Mouse (Mus musculus) naive thymus-derived CD4-positive, alpha-beta T cell, adult 2 months (primary cell): ENCODE measurements around the gene March1.
"Not testable (repeated sequence)": the region's sequence is repeated elsewhere in the genome, so short reads cannot be mapped to it uniquely, and the experiment has no call there.

Experiments used
- DNase-seq: peaks from one replicate; pipeline ENCODE4 v3.0.0-alpha.2; 2011; ENCODE audit warnings: low read depth

Gene March1

GRCm38 (mm10) chr8:66323045-66323807, 705.5 kb downstream of the March1 start:
- DNase-seq, result no peak

GRCm38 (mm10) chr8:66326396-66326795, 708.7 kb downstream of the March1 start:
- no peak for DNase-seq

GRCm38 (mm10) chr8:66332206-66332605, 714.5 kb downstream of the March1 start:
- no peak for DNase-seq

GRCm38 (mm10) chr8:66334265-66334664, 716.6 kb downstream of the March1 start:
- DNase-seq, result no peak

GRCm38 (mm10) chr8:66339551-66339950, 721.9 kb downstream of the March1 start:
- no peak for DNase-seq

GRCm38 (mm10) chr8:66342928-66343327, 725.2 kb downstream of the March1 start:
- no peak for DNase-seq

- DNase-seq, result no peak
Observed at GRCm38 (mm10) chr8:66362882-66363801, 745.4 kb downstream of the March1 start.

GRCm38 (mm10) chr8:66383694-66384373, 766.1 kb downstream of the March1 start:
- DNase-seq, result no peak

- DNase-seq, result no peak
Observed at GRCm38 (mm10) chr8:66386008-66386407, 768.3 kb downstream of the March1 start.

GRCm38 (mm10) chr8:66388693-66389092, 771.0 kb downstream of the March1 start:
- no peak for DNase-seq

GRCm38 (mm10) chr8:66391554-66391953, 773.9 kb downstream of the March1 start:
- DNase-seq, result no peak

- no peak for DNase-seq
Observed at GRCm38 (mm10) chr8:66392900-66393299, 775.2 kb downstream of the March1 start.

- DNase-seq, result no peak
Observed at GRCm38 (mm10) chr8:66394148-66394547, 776.4 kb downstream of the March1 start.

- no peak for DNase-seq
Observed at GRCm38 (mm10) chr8:66397811-66398210, 780.1 kb downstream of the March1 start.

- no peak for DNase-seq
Observed at GRCm38 (mm10) chr8:66400050-66400449, 782.4 kb downstream of the March1 start.

- DNase-seq, result no peak
Observed at GRCm38 (mm10) chr8:66404711-66405414, 787.2 kb downstream of the March1 start.

GRCm38 (mm10) chr8:66405796-66406195, 788.1 kb downstream of the March1 start:
- not testable (repeated sequence) for DNase-seq

- no peak for DNase-seq
Observed at GRCm38 (mm10) chr8:66406596-66407361, 789.1 kb downstream of the March1 start.

GRCm38 (mm10) chr8:66410080-66410615, 792.4 kb downstream of the March1 start:
- no peak for DNase-seq

GRCm38 (mm10) chr8:66413101-66413500, 795.4 kb downstream of the March1 start:
- DNase-seq, result no peak

- no peak for DNase-seq
Observed at GRCm38 (mm10) chr8:66415234-66415633, 797.5 kb downstream of the March1 start.
